Mouse (Mus musculus) limb, embryonic 12.5 days (tissue): ENCODE measurements at regions not wholly inside any gene's neighbourhood (a gene's known extent, or its start where the extent isn't known, plus 50 kb on each side); places are given as distances from the start of the nearest gene placed in this dataset.
A peak's percentile ranks its signal among the peaks of the same experiment; 100 is the strongest.

Source experiments
- ATAC-seq: fragments of 200-750 bp; cut with Nextera tagmentation; 2 replicates; pipeline ENCODE4 v1.8.0; 2017; ENCODE audit warnings: low read depth, moderate TSS enrichment; ENCODE audit not compliant: insufficient number of reproducible peaks, insufficient read depth, low FRiP score, low TSS enrichment
- H3K27ac ChIP-seq: fragments of 300-500 bp; sonication (generic); 2 replicates; pipeline ENCODE4 v1.5.1; 2016; ENCODE audit warnings: mild to moderate bottlenecking, moderate library complexity
- H3K27me3 ChIP-seq: fragments of 300-500 bp; sonication (generic); 2 replicates; pipeline ENCODE4 v1.6.1; 2016; ENCODE audit warnings: mild to moderate bottlenecking, moderate library complexity
- H3K36me3 ChIP-seq: fragments of 300-500 bp; sonication (generic); 2 replicates; pipeline ENCODE4 v1.6.1; 2016; ENCODE audit warnings: mild to moderate bottlenecking, moderate library complexity
- H3K4me1 ChIP-seq: fragments of 300-500 bp; sonication (generic); replicated peaks from 2 replicates; pipeline ENCODE4 v1.6.1; 2016
- H3K4me2 ChIP-seq: fragments of 300-500 bp; sonication (generic); 2 replicates; pipeline ENCODE4 v1.6.1; 2016; ENCODE audit warnings: mild to moderate bottlenecking, moderate library complexity
- H3K4me3 ChIP-seq: fragments of 300-500 bp; sonication (generic); replicated peaks from 2 replicates; pipeline ENCODE4 v1.5.1; 2016; ENCODE audit warnings: mild to moderate bottlenecking
- H3K9ac ChIP-seq: fragments of 300-500 bp; sonication (generic); replicated peaks from 2 replicates; pipeline ENCODE4 v1.6.1; 2016; ENCODE audit warnings: mild to moderate bottlenecking, moderate library complexity
- H3K9me3 ChIP-seq: fragments of 300-500 bp; sonication (generic); 2 replicates; pipeline ENCODE4 v1.6.1; 2016; ENCODE audit warnings: mild to moderate bottlenecking, moderate library complexity
- WGBS: fragments of 180-500 bp; shearing (Covaris S2); methylation state at CpG from one replicate; pipeline ENCODE4 v1.1.7; 2016; 5-methylcytosine and 5-hydroxymethylcytosine counted together

GRCm38 (mm10) chr7:65792187-65792823, 69.2 kb upstream of the Pcsk6 start:
- Histone ChIP-seq H3K4me2 (no peak overlapping the region), H3K36me3 (no peaks in the 10 kb centered on the region), H3K27ac (no peak overlapping the region), H3K9me3 (0 out of 2 replicates have a peak, but pooled peaks cover 3% of the 10 kb centered on the region), H3K9ac (no peak overlapping the region), H3K4me3 (no peak overlapping the region), H3K27me3 (no peaks in the 10 kb centered on the region), H3K4me1 (no peaks in the 10 kb centered on the region; the same call in 1 of the 2 replicates)
- WGBS, result 90% methylated on average over 10 of the region's 10 CpGs
- ATAC-seq, result no peak

- Histone ChIP-seq H3K4me2 (no peak overlapping the region), H3K27me3 (no peaks in the 10 kb centered on the region; the same call in 1 of the 2 replicates), H3K9ac (no peak overlapping the region), H3K9me3 (no peaks in the 10 kb centered on the region), H3K27ac (no peak overlapping the region), H3K4me3 (no peak overlapping the region), H3K4me1 (peaks cover 19% of the 10 kb centered on the region), H3K36me3 (no peaks in the 10 kb centered on the region)
- ATAC-seq, result no peak
- whole genome bisulfite sequencing, result 89% methylated on average over 5 of the region's 5 CpGs
Measured at GRCm38 (mm10) chr7:65802306-65802705, 59.2 kb upstream of the Pcsk6 start.

- no peaks in the 10 kb centered on the region for H3K9me3 ChIP-seq
- H3K27me3 ChIP-seq, result no peaks in the 10 kb centered on the region; the same call in 1 of the 2 replicates
- peak overlapping the region; percentile 53; the same call in 1 of the 2 replicates for H3K27ac ChIP-seq
- no peak for ATAC-seq
- H3K4me2 ChIP-seq, result no peak overlapping the region
- no peak overlapping the region for H3K4me3 ChIP-seq
- no peak overlapping the region for H3K9ac ChIP-seq
- H3K4me1 ChIP-seq, result peaks cover 19% of the 10 kb centered on the region
- no peaks in the 10 kb centered on the region for H3K36me3 ChIP-seq
- WGBS, result 78% methylated on average over 8 of the region's 8 CpGs
Measured at GRCm38 (mm10) chr7:65802806-65803205, 58.7 kb upstream of the Pcsk6 start.

DNA sequence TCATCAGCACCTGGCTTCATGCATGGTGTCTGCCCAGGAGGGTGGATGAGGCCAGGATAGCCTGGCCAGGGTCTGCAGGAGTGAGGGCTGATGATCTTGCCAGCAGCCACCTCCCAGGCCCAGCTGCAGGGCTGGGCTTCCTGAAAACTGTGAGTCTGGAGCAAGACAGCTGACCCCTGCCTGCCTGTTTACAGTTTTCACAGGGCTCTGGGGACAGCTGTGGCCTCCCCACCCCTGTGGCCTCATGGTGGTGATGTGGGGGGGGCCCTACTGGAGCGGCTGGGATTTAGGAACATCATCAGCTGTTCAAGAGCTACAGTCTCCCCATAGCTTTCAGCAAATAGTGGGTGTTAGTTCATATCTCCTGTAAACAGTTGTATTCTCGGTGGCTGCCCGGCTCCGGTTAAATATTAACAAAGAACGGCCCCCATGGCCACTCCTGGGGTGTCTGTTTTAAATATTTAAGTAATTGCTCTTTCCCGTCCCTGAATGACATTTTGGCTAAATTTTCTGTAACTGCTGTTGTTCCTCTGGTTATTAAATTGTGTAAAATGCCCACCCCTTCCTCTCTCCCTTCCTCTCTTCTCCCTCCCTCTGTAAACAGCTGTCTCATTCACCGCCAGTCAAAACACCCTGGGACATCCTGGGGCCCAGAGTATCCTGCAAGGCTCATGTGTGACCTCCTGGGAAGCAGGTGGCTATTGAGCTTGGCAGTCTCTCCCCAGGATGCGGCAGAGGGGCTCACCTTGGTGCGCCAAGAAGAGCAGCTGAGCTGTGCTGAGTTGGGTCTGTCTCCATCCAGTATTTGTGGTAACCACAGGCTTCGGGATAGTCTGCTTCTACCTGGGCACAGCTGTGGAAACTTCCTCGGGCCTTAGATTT, 57.9 kb upstream of the Pcsk6 start:
- Histone ChIP-seq H3K27ac (peak overlapping the region; percentile 53), H3K4me2 (no peak overlapping the region), H3K36me3 (no peaks in the 10 kb centered on the region), H3K4me3 (no peak overlapping the region), H3K27me3 (no peaks in the 10 kb centered on the region; the same call in 1 of the 2 replicates), H3K9me3 (no peaks in the 10 kb centered on the region), H3K9ac (no peak overlapping the region; the same call in 1 of the 2 replicates), H3K4me1 (peaks cover 19% of the 10 kb centered on the region)
- 54% methylated on average over 11 of the region's 11 CpGs for WGBS
- ATAC-seq, result peak; percentile 78
